Comparison of ENCODE assay signal across 8 mouse cellular contexts in genomic region chr7:98177071-98177485, GRCm38 (mm10). TPM values are rescaled to one million over a fixed set of nuclear protein-coding genes. Genes with fewer than 3 reads are reported as not detected.
DNase-seq lines count a peak whose midpoint lies in the region; ATAC-seq lines count a peak whose summit lies in the region.

No protein-coding gene starts in this region.

- H3K9ac ChIP-seq in neural tube, embryonic 11.5 days (ENCODE audit: low read length): no peak overlapping the region
- H3K9ac ChIP-seq in liver, embryonic 15.5 days: peak overlapping the region; percentile 86

- WGBS in neural tube, embryonic 11.5 days: 50% methylated on average over 2 of the region's 2 CpGs
- WGBS in liver, embryonic 15.5 days (ENCODE audit: insufficient replicate concordance): 28% methylated on average over 2 of the region's 2 CpGs

- peaks cover 10% of the 10 kb centered on the region; the same call in 1 of the 2 replicates for H3K4me1 ChIP-seq in neural tube, embryonic 11.5 days (ENCODE audit: control insufficient read depth, insufficient read depth, low read length)
- peaks cover 75% of the 10 kb centered on the region for H3K4me1 ChIP-seq in liver, embryonic 15.5 days (replicated peaks)

- H3K4me3 ChIP-seq in neural tube, embryonic 11.5 days (ENCODE audit: low read depth, low read length): peak overlapping the region; percentile 79; the same call in 1 of the 2 replicates
- H3K4me3 ChIP-seq in liver, embryonic 15.5 days (replicated peaks): peak overlapping the region; percentile 96

- H3K4me2 ChIP-seq in neural tube, embryonic 11.5 days (ENCODE audit: low read depth): peak overlapping the region; percentile 73
- peak overlapping the region; percentile 88 for H3K4me2 ChIP-seq in liver, embryonic 15.5 days

- no peaks in the 10 kb centered on the region for H3K27me3 ChIP-seq in neural tube, embryonic 11.5 days (ENCODE audit: control insufficient read depth, insufficient read depth, low read length)
- no peaks in the 10 kb centered on the region for H3K27me3 ChIP-seq in liver, embryonic 15.5 days

- H3K27ac ChIP-seq in neural tube, embryonic 11.5 days (ENCODE audit: low read depth, low read length): no peak overlapping the region
- peak overlapping the region; percentile 97 for H3K27ac ChIP-seq in liver, embryonic 15.5 days (replicated peaks)

- no peak for ATAC-seq in neural tube, embryonic 11.5 days (ENCODE audit: insufficient read depth, low FRiP score, low TSS enrichment)
- ATAC-seq in liver, embryonic 15.5 days (ENCODE audit: insufficient read depth): no peak

- H3K9me3 ChIP-seq in neural tube, embryonic 11.5 days (ENCODE audit: control insufficient read depth, low read length): no peaks in the 10 kb centered on the region
- no peaks in the 10 kb centered on the region for H3K9me3 ChIP-seq in liver, embryonic 15.5 days (replicated peaks)

- DNase-seq in cerebellum, postnatal 25 days: peak; percentile 8 to 10
- DNase-seq in cerebellum, postnatal 10 days: no peak
- no peak for DNase-seq in neural tube, embryonic 11.5 days (ENCODE audit: low spot score)
- DNase-seq in neural tube, embryonic 10.5 days (ENCODE audit: extremely low spot score, low spot score): no peak
- peak; percentile 56 for DNase-seq in thymus, postnatal 25 days
- DNase-seq in T-cell, adult 2 months (ENCODE audit: low spot score): no peak
- no peak for DNase-seq in adrenal gland, postnatal 4 days (ENCODE audit: low spot score in 2 of 2)

- no peaks in the 10 kb centered on the region for H3K36me3 ChIP-seq in neural tube, embryonic 11.5 days (ENCODE audit: control insufficient read depth, insufficient read depth, low read length)
- H3K36me3 ChIP-seq in liver, embryonic 15.5 days (replicated peaks): no peaks in the 10 kb centered on the region

RNA-seq across cellular contexts. Expression of gene Capn5, which starts 1.0 kb away (rescaled TPM):
- 8.0 and 8.2 TPM in 2 replicates for polyA plus RNA-seq in neural tube, embryonic 11.5 days (2014; fragmentation: Nextera tagmentation; extraction: Ambion mirVana)
- 14.3 and 15.5 TPM in 2 replicates for polyA plus RNA-seq in liver, embryonic 15.5 days (2015; fragmentation: Nextera tagmentation; extraction: Ambion mirVana)
- total RNA-seq in adrenal gland, postnatal 4 days (2021): 10 to 100 TPM; 15.6 to 18.7 TPM

RNA-seq across cellular contexts. Expression of gene B3gnt6, which starts 22.2 kb away (rescaled TPM):
- polyA plus RNA-seq in neural tube, embryonic 11.5 days (2014; fragmentation: Nextera tagmentation; extraction: Ambion mirVana): 0.16 and 0.39 TPM in 2 replicates
- 0.08 TPM in 1 of 2 replicates, not detected in the other for polyA plus RNA-seq in liver, embryonic 15.5 days (2015; fragmentation: Nextera tagmentation; extraction: Ambion mirVana)
- 1 to 10 TPM; 1.3 to 1.8 TPM for total RNA-seq in adrenal gland, postnatal 4 days (2021)

RNA-seq across cellular contexts. Expression of gene Omp, which starts 31.8 kb away (rescaled TPM):
- polyA plus RNA-seq in neural tube, embryonic 11.5 days (2014; fragmentation: Nextera tagmentation; extraction: Ambion mirVana): 0.22 and 0.24 TPM in 2 replicates
- 0.54 and 0.78 TPM in 2 replicates for polyA plus RNA-seq in liver, embryonic 15.5 days (2015; fragmentation: Nextera tagmentation; extraction: Ambion mirVana)
- total RNA-seq in adrenal gland, postnatal 4 days (2021): 1 to 10 TPM in 1 of 2 experiments, under 1 TPM in 1; 0.79 to 1.3 TPM

RNA-seq across cellular contexts. Expression of gene Myo7a, which starts 57.8 kb away (rescaled TPM):
- 11.3 and 13.5 TPM in 2 replicates for polyA plus RNA-seq in neural tube, embryonic 11.5 days (2014; fragmentation: Nextera tagmentation; extraction: Ambion mirVana)
- 8.8 and 9.8 TPM in 2 replicates for polyA plus RNA-seq in liver, embryonic 15.5 days (2015; fragmentation: Nextera tagmentation; extraction: Ambion mirVana)
- 100 to 1,000 TPM; 132 to 153 TPM for total RNA-seq in adrenal gland, postnatal 4 days (2021)

Comparison
In these comparisons a context has a peak if more than half of its experiments do, and no peak if none do; other contexts are left out.
1. DNase-seq: peak in cerebellum, postnatal 25 days (2 of 2) and thymus, postnatal 25 days (single experiment); none in cerebellum, postnatal 10 days (0 of 2), neural tube, embryonic 11.5 days (single experiment), neural tube, embryonic 10.5 days (single experiment), T-cell, adult 2 months (single experiment) and adrenal gland, postnatal 4 days (0 of 2).